Mouse (Mus musculus) urinary bladder, postnatal 25 days (tissue): ENCODE results near the gene Trim47.
"Not testable (repeated sequence)": the region's sequence is repeated elsewhere in the genome, so short reads cannot be mapped to it uniquely, and the experiment has no call there.

Experiments used
- DNase-seq: peaks from one replicate; pipeline ENCODE4 v3.0.0; 2022; ENCODE audit warnings: low spot score

The Trim47 gene

DNA sequence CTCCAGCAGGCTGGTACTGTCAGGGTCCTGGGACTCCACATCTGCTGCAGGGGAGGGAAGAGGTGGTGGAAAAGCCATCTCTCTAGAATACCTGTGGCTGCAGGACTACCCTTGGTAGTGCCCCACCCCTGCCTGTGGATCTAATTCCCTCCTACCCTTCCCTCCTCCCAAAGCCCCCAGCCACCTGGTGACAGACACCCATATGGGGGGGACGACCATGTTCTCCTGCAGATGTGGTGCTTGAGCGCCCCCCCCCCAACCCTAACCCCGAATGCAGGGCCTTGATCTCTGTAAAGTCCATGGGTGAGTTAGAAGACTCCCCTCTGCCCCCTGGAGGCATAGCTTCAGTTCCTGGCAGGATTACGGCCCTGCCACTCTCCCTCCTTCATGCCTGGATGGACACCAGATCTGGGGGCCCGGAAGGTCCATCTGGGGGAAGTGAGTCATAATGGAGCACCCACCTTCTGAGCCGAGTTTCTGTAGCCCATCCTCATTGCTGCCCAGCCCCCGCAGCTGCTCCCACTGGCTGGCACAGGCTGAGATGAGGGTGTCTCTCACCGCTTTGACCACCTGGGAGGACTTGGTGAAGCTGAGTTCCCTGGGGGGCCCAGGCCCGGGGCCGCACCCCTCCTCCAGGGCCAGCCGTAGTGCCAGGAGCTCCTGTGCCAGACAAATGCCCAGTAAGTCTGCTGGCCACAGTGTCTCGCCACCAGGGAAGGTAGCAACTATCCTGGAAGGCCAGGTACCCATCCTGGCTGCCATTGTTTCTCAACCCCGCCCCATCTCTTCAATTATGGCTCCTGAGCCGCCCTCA lies 19.8 kb downstream of the Trim47 start:
- no peak for DNase-seq

DNA sequence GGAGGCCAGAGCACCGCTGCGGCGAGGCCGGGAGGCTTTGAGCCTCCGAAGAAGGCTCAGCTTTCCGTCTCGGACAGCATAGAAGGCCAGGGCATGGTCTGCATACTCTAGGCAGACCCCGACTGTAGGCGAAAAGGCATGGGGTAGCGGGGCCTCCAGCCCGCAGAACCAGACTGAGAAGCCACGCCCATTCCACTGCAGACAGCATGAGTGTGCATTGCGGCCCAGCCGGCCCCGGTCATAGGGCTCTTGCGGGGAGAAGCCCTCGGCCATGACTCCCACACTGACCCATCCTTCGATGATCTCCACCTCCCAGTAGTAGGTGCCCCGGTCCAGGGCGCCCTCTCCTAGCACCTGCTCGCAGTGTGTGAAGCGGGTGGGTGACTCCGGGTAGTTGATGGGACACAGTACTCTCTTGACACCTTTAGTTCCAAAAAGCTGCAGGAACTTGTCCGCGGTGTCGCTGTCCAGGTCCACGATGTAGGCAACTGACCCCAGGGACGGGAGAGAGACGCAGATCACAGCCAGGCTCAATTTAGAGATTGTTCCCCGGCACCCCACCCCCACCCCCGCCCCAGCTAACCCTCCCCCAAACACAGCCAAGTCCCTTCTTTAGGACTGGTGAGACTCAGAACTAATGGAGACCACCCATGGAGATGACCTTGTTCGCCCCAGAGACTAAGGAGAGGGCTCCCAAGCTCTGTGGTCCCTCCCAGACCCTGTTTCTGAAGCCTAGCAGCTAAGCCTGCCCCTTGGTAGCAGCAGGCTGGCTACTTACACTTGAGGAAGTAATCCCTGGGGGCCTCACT lies 20.7 kb downstream of the Trim47 start:
- no peak for DNase-seq

DNA sequence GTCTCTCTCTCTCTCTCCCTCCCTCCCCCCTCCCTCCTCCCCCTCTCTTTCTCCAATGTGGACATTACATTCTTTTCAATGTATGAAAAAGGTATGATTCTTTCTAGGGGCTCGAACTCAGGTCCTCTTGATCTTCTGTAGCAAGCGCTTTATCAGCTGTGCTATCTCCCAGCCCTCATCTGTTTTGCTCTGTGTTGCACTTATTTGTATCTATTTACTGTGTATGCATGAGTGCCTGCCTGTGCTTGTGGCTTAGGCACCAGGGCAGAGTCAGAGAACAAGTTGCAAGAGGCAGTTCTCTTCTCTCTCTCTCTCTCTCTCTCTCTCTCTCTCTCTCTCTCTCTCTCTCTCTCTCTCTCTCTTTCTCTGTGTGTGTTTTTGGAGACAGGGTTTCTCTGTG lies 21.9 kb downstream of the Trim47 start:
- no peak for DNase-seq

DNA sequence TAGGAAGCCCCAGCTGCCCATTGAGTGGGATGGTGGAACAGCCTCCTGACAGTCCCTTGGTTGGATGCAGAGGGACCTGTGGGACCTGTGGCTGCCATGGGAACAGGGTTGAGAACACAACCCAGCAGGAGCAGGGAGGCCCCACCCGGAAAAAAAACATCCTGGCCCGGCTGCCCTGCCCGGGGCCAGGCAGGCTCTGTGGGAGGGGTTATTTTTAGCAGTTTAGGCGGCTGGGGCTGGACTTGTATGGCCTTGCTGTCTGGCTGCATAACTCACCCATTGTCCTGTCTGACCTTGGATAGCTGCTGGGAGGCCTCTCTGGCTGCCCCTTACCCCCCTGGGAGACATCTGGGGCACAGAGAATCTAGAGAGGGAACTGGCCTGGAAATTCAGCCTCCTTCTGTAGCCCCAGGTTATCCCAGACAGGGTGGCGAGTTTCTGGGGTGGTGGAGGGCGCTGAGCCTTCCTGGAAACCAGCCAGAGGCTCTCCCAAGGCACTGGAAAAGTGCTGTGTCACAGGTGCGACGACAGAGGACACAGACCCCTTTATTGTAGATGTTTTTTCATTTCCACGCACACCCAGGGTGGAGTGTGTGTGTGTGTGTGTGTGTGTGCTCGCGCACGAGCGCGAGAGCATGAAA lies 22.9 kb downstream of the Trim47 start:
- no peak for DNase-seq

DNA sequence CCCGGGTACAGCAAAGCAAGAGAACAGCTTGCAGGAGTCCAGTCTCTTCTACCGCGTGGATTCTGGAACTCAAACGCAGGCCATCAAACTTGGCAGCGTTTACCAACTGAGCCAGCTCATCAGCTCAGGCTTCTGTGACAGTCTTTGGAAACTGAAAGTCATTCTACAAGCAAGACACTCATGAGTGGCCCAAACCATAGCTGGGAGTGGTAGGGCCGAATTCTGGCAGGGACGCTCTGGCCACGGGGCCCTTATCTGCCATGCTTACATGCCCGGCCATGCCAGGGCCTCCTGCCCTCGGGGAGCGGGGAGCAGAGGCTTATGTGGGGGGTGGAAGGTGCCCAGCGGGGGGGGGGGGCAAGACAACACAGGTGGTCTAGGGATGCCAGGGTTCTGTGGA lies 23.4 kb downstream of the Trim47 start:
- no peak for DNase-seq

DNA sequence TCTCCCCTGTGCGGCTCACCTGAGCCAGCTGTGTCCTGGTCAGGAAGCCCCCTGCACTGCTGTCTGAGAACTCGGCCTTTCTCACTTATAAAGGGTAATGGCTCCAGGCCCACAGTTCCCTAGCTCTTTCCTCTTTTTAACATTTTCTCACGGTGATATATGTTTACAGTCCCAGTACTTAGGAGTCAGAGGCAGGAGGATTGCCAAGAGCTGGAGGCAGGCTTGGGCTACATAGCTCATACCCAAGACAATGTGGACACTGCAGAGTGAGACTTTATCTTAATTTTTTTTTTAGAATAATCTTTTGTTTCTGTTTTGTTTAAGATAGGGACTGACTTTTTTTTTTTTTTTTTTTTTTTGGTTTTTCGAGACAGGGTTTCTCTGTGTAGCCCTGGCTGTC lies 24.5 kb downstream of the Trim47 start:
- DNase-seq: no peak

DNA sequence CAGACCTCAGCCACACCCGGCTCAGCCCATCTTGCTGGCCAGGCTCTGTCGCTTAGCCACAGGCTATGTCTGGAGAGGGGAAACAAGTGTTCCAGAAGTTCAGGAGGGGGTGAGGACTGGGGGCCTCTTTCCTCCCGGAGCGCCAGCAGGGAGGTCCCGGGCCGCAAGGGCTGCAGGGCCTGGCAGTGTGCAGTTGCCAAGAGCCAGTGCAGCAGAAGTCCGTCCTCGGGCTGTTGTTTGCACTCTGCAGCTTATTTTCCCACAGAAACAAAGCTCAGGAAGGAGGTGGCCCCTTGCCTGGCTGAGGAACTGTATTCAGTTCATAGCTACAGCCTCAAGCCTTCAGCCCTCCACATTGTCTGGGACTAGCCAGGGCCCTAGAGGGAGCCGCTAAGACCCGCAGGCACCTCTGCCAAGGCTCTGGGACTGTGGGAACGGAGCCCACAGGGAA lies 25.1 kb downstream of the Trim47 start:
- no peak for DNase-seq

DNA sequence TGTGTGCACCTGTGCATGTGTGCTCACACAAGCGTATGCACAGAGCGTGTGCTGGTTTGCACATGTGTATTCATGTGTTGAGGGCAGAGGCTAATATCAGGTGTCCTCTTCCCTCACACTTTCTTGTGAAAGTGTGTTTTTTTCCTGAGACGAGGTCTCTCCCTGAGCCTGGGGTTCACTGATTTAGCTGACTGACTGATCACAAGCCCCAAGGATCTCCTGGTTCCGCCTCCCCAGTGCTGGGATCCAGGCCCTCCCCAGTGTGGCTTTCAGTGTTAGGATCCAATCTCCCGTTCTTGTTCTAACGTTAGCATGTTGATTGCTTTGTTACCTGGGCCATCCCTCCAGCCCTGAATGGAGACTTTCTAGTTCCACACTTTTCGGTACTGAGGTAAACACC lies 26.2 kb downstream of the Trim47 start:
- no peak for DNase-seq

DNA sequence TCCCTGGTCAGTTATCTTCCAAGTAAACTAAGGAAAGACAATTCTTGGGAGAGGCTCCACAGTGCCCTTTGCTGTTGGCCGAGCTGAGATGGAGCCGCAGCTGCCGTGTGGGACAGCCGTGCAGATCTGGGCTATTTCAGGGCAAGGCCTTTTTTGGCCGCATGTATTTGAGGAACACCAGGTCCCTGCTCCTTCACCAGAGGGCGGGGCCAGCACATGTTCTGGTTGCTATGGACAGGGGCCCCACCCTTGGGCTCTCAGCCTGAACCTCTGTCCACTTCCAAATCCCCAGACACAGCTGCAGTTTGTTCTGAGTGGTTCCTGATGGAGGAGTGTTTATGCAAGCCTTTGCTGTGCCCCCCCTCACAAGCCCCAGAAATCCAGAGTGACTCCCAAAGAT lies 26.6 kb downstream of the Trim47 start:
- DNase-seq: peak; percentile 56

DNA sequence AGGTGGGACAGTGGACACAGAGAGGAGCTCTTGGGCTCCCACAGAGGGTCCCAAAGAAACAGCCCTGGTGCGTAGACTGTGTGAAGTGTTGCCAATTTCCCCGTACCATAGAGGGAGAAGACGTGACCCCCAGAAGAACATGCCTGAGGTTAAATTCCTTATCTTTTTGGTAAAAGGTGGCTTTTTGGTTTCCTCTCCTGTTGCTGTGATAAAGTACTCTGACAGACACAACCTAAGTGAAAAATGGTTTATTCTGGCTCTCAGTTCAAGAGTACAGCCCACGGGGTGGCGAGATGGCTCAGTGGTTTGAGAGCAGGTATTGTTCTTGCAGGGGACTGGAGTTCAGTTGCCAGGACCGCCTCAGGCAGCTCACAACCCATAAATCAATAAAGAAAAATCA lies 27.5 kb downstream of the Trim47 start:
- no peak for DNase-seq

DNA sequence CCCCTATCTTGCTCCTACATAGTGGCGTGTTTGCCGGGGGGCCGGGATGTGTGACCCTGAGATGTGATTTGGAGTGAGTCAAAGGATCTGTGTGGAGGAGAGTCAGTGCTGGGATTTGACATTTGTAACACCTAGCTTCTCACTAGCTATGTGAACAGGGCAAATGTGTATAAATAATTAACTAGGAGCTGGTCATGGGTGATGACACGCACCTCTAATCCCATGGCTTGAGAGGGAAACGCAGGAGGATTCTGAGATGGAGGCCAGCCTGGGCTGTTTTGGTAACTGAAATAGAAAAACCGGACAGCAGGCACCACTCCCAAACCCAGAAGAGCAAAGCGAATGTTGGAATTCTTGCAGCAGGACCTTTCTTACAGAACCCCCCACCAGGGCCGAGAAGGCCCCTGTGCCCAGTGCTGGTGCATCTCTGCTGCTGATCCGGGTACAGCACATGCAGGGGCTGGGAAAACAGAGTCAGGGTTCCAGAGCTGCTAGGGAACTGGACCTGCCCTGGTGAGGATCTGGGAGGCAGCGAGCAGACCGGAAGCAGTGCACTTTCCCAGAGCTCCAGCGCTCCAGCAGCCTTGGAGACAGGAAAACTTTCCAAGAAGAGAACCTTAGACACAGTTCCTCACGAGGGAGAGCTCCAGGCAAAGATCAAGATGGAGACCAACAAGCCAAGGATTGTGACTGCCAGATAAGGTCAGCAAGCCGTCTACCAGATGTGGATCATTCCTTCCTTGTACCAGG lies 28.1 kb downstream of the Trim47 start:
- DNase-seq: no peak

DNA sequence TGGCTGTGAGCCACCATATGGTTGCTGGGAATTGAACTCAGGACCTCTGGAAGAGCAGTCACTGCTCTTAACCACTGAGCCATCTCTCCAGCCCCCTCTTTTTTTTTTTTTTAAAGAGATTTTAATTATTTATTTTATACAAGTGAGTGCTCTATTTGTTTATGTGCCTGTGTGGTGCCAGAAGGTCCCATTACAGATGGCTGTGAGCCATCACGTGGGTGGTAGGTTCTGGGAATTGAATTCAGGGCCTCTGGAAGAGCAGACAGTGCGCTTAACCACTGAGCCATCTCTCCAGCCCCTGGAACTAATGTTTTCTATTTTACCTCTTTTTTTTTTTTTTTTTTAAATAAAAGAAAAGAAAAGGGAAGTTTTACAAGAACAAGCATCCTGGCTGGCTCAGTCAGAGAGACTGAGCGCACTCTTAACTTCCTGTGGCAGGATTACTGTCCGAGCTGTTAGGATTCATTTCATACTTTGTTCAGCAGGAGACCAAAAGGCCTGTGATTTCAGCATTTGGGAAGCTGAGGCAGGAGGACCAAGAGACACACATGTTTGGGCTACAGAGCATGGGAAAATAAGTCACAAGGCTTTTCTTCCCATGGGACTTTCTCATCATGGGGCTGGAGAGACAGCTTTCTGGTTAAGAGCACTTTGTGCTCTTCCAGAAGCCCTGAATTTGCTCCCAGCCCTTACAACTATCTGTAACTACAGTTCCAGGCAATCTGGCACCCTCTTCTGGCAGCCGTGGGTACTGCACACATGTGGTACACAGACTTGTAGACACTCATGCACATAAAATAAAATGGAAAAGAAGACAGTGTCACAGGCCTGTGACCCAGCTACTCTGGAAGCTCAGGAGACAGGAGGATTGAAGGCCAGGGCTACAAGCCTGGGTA lies 30.5 kb downstream of the Trim47 start:
- no peak for DNase-seq

DNA sequence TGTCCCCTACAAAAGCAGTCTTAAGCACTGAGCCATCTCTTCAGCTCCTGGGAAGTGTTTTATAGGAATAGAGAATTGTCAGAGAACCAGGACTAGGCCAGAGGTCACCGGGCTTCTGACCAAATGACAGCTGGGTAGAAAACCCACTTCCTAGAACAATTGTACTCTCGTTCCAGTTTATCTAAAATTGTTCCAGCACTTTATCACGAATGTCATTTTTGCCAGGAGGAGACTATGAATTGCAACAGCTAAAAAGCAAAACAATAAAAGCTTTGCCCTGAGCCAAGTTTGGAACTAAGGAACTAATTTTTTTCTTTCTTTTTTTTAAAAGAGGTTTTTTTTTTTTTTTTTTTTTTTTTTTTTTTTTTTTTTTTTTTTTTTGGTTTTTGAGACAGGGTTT lies 31.4 kb downstream of the Trim47 start:
- DNase-seq: no peak

DNA sequence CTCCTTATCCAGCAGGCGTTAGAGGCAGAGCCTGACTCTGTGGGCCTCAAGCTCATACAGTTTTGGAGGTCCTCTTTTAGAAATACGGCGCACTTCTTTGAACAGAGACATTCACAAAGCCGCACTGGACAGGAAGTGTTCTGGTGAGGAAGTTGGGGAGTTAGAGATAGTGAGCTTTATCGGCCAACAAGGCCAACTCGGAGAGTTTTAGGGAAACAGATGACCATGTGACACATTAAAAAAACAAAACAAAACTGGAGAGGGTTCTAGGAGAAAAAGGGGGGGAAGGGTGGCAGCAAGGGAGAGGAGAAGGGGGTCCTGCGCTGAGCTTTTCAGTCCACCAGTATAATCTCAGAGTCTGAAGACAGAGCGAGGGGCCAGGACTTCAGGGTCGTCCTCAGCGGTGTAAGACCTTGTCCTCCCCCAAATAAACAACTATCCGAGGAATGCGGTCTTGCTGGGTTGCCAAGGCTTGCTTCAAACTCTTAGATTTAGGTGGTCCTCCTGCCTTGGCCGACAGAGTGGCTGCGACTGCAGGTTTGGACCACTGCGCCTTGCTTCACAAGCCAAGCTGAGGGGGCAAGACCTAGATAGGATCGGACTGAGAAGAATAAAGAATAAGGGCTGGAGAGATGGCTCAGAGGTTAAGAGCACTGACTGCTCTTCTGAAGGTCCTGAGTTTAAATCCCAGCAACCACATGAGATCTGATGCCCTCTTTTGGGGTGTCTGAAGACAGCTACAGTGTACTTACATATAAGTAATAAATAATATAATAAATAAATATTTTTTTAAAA lies 33.0 kb downstream of the Trim47 start:
- no peak for DNase-seq

DNA sequence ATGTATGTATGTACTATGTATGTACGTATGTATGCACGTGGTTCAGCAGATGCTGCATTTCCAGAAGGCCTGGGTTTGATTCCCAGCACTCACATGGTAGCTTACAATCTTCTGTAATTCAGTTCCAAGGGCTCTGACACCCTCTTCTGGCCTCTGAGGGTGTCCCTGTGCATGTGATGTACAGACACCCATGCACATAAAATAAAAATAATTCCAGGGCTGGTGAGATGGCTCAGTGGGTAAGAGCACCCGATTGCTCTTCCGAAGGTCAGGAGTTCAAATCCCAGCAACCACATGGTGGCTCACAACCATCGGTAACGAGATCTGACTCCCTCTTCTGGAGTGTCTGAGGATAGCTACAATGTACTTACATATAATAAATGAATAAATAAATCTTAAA lies 34.1 kb downstream of the Trim47 start:
- not testable (repeated sequence) for DNase-seq

DNA sequence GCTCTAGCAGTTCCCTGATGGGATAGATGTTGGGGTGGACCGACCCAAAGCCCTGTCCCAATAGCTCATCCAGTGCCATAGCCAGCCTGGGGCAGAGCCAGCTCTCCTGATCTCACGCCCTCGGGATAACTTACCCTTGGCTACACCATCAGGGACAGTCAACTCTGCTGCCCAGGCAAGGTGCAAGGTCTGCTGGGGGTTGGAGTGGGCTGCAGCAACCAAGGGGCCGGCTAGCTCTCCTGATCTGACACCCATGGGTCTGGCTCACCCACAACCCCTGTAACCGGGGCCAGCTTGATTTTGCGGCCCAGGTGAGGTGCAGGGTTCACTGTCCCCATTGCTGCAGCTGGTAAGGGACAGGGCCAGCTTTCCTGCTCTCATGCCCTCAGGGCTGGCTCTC lies 35.4 kb downstream of the Trim47 start:
- no peak for DNase-seq

DNA sequence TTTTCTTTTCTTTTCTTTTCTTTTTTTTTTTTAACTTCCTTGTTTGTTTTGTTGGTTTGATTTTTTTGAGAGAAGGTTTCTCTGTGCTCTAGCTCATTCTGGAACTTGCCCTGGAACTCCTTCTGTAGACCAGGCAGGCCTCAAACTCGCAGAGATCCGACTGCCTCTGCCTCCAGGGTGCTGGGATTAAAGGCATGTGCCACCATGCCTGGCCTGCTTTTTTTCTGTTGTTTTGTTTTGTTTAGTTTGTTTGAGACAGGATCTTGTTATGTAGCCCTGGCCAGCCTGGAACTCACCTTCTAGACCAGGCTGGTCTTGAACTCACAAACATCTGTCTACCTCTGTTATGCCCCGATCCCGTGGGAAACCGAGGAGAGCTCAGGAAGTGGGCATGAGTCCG lies 37.5 kb downstream of the Trim47 start:
- DNase-seq: no peak

DNA sequence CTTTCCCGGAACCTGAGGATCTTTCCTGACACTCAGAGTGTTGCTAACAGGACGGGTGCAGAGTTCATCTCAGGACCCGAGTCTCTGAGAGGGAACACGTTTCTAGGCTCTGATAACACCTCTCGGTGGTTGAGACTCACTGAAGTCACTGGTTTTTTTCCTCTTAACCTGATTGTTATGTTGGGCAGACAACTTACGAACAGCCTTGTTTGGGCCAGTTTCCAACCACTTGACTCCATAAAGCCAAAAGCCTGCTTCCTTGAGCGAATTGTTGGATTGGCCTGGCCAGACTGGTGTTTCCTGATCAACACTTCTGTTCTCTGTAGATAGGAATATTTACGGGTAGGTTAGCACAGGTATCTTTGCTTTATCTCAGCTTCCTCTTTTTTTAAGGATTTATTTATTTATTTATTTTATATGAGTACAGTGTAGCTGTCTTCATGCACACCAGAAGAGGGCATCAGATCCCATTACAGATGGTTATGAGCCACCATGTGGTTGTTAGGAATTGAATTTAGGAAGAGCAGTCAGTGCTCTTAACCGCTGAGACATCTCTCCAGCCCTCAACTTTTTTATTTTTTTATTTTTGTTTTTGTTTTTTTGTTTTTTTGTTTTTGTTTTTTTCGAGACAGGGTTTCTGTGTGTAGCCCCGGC lies 38.1 kb downstream of the Trim47 start:
- no peak for DNase-seq

DNA sequence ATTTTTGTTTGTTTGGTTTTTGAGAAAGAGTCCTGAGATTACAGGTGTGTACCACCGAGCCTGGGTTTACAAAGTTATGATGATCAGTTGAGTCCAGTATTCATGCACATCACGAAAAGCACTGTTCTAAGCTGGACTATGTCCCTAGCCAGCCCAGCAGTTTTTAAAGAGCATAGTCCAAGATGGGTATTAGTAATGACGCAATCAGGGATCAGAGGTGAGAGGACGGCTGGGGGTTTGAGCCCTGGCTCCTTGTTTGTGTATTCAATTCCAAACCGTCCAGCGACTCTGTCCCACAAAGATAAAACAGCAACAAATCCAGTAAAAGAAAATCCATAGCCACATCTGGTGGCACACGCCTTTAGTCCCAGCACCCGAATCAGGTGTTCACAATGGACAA lies 38.8 kb downstream of the Trim47 start:
- no peak for DNase-seq
